Mouse (Mus musculus): ENCODE measurements at regions not wholly inside any gene's neighbourhood (a gene's known extent, or its start where the extent isn't known, plus 50 kb on each side); places are given as distances from the start of the nearest gene placed in this dataset.
"Not testable (repeated sequence)": the region's sequence is repeated elsewhere in the genome, so short reads cannot be mapped to it uniquely, and the experiment has no call there.

- Histone ChIP-seq H3K27ac (replicated peaks; ENCODE audit: low read depth, low read length) (no peak overlapping the region), H3K4me2 (replicated peaks; ENCODE audit: low read depth, low read length, severe bottlenecking) (no peak overlapping the region), H3K9me3 (ENCODE audit: control insufficient read depth, low read length) (no peaks in the 10 kb centered on the region), H3K27me3 (ENCODE audit: control insufficient read depth, insufficient read depth, low read length) (no peaks in the 10 kb centered on the region), H3K4me1 (ENCODE audit: control insufficient read depth, insufficient read depth, low read length) (no peaks in the 10 kb centered on the region), H3K9ac (ENCODE audit: low read depth, low read length, severe bottlenecking) (no peak overlapping the region), H3K36me3 (ENCODE audit: control insufficient read depth, insufficient read depth, low read length) (no peaks in the 10 kb centered on the region), H3K4me3 (replicated peaks; ENCODE audit: low read length) (no peak overlapping the region)
- TF ChIP-seq POLR2A (IDR thresholded peaks at IDR 0.05; ENCODE audit: borderline replicate concordance, extremely low read depth, insufficient read depth, insufficient read length): no peak
- no peak for DNase-seq (ENCODE audit: low spot score)
- 88% methylated on average over 3 of the region's 3 CpGs for WGBS
- ATAC-seq (ENCODE audit: low FRiP score, low read depth): no peak
Measured at GRCm38 (mm10) chr9:94146787-94147186, 391.1 kb downstream of the 1190002N15Rik start.

GRCm38 (mm10) chr9:94136444-94136843 lies 401.4 kb downstream of the 1190002N15Rik start:
- Histone ChIP-seq H3K4me3 (replicated peaks; ENCODE audit: low read length) (no peak overlapping the region), H3K4me1 (ENCODE audit: control insufficient read depth, insufficient read depth, low read length) (no peaks in the 10 kb centered on the region), H3K36me3 (ENCODE audit: control insufficient read depth, insufficient read depth, low read length) (no peaks in the 10 kb centered on the region), H3K9ac (ENCODE audit: low read depth, low read length, severe bottlenecking) (no peak overlapping the region), H3K27ac (replicated peaks; ENCODE audit: low read depth, low read length) (no peak overlapping the region), H3K9me3 (ENCODE audit: control insufficient read depth, low read length) (no peaks in the 10 kb centered on the region), H3K4me2 (replicated peaks; ENCODE audit: low read depth, low read length, severe bottlenecking) (no peak overlapping the region), H3K27me3 (ENCODE audit: control insufficient read depth, insufficient read depth, low read length) (no peaks in the 10 kb centered on the region)
- TF ChIP-seq POLR2A (IDR thresholded peaks at IDR 0.05; ENCODE audit: borderline replicate concordance, extremely low read depth, insufficient read depth, insufficient read length): no peak
- ATAC-seq (ENCODE audit: low FRiP score, low read depth) (no peak), DNase-seq (ENCODE audit: low spot score) (peak; percentile 30)
- 85% methylated on average over 1 of the region's 1 CpGs for WGBS

GRCm38 (mm10) chr9:94133682-94134081 lies 404.2 kb downstream of the 1190002N15Rik start:
- H3K27me3 ChIP-seq (ENCODE audit: control insufficient read depth, insufficient read depth, low read length): no peaks in the 10 kb centered on the region
- no peak overlapping the region for H3K4me3 ChIP-seq (replicated peaks; ENCODE audit: low read length)
- no peaks in the 10 kb centered on the region for H3K4me1 ChIP-seq (ENCODE audit: control insufficient read depth, insufficient read depth, low read length)
- no peak for TF ChIP-seq POLR2A (IDR thresholded peaks at IDR 0.05; ENCODE audit: borderline replicate concordance, extremely low read depth, insufficient read depth, insufficient read length)
- DNase-seq (ENCODE audit: low spot score): no peak
- no peak overlapping the region for H3K4me2 ChIP-seq (replicated peaks; ENCODE audit: low read depth, low read length, severe bottlenecking)
- no peak overlapping the region for H3K27ac ChIP-seq (replicated peaks; ENCODE audit: low read depth, low read length)
- ATAC-seq (ENCODE audit: low FRiP score, low read depth): no peak
- H3K36me3 ChIP-seq (ENCODE audit: control insufficient read depth, insufficient read depth, low read length): no peaks in the 10 kb centered on the region
- no peaks in the 10 kb centered on the region for H3K9me3 ChIP-seq (ENCODE audit: control insufficient read depth, low read length)
- 75% methylated on average over 2 of the region's 2 CpGs for WGBS
- H3K9ac ChIP-seq (ENCODE audit: low read depth, low read length, severe bottlenecking): no peak overlapping the region

- no peak overlapping the region for H3K9ac ChIP-seq (ENCODE audit: low read depth, low read length, severe bottlenecking)
- 93% methylated on average over 1 of the region's 1 CpGs for WGBS
- no peak overlapping the region for H3K4me3 ChIP-seq (replicated peaks; ENCODE audit: low read length)
- DNase-seq (ENCODE audit: low spot score) (no peak), ATAC-seq (ENCODE audit: low FRiP score, low read depth) (no peak)
- no peak for TF ChIP-seq POLR2A (IDR thresholded peaks at IDR 0.05; ENCODE audit: borderline replicate concordance, extremely low read depth, insufficient read depth, insufficient read length)
- no peaks in the 10 kb centered on the region for H3K9me3 ChIP-seq (ENCODE audit: control insufficient read depth, low read length)
- H3K27ac ChIP-seq (replicated peaks; ENCODE audit: low read depth, low read length): no peak overlapping the region
- no peaks in the 10 kb centered on the region for H3K4me1 ChIP-seq (ENCODE audit: control insufficient read depth, insufficient read depth, low read length)
- H3K27me3 ChIP-seq (ENCODE audit: control insufficient read depth, insufficient read depth, low read length): no peaks in the 10 kb centered on the region
- H3K4me2 ChIP-seq (replicated peaks; ENCODE audit: low read depth, low read length, severe bottlenecking): no peak overlapping the region
- no peaks in the 10 kb centered on the region for H3K36me3 ChIP-seq (ENCODE audit: control insufficient read depth, insufficient read depth, low read length)
Measured at GRCm38 (mm10) chr9:94131367-94131766, 406.5 kb downstream of the 1190002N15Rik start.

- Histone ChIP-seq H3K9ac (ENCODE audit: low read depth, low read length, severe bottlenecking) (no peak overlapping the region), H3K4me2 (replicated peaks; ENCODE audit: low read depth, low read length, severe bottlenecking) (no peak overlapping the region), H3K4me1 (ENCODE audit: control insufficient read depth, insufficient read depth, low read length) (no peaks in the 10 kb centered on the region), H3K27me3 (ENCODE audit: control insufficient read depth, insufficient read depth, low read length) (no peaks in the 10 kb centered on the region), H3K27ac (replicated peaks; ENCODE audit: low read depth, low read length) (no peak overlapping the region), H3K9me3 (ENCODE audit: control insufficient read depth, low read length) (no peaks in the 10 kb centered on the region), H3K4me3 (replicated peaks; ENCODE audit: low read length) (no peak overlapping the region), H3K36me3 (ENCODE audit: control insufficient read depth, insufficient read depth, low read length) (no peaks in the 10 kb centered on the region)
- DNase-seq (ENCODE audit: low spot score) (no peak), ATAC-seq (ENCODE audit: low FRiP score, low read depth) (no peak)
- no peak for TF ChIP-seq POLR2A (IDR thresholded peaks at IDR 0.05; ENCODE audit: borderline replicate concordance, extremely low read depth, insufficient read depth, insufficient read length)
- WGBS: 94% methylated on average over 5 of the region's 5 CpGs
Measured at GRCm38 (mm10) chr9:94116961-94117360, 420.9 kb downstream of the 1190002N15Rik start.

- H3K4me3 ChIP-seq (replicated peaks; ENCODE audit: low read length); H3K27ac ChIP-seq (replicated peaks; ENCODE audit: low read depth, low read length); H3K4me1 ChIP-seq (ENCODE audit: control insufficient read depth, insufficient read depth, low read length); H3K4me2 ChIP-seq (replicated peaks; ENCODE audit: low read depth, low read length, severe bottlenecking); H3K9ac ChIP-seq (ENCODE audit: low read depth, low read length, severe bottlenecking); H3K27me3 ChIP-seq (ENCODE audit: control insufficient read depth, insufficient read depth, low read length); DNase-seq (ENCODE audit: low spot score); H3K9me3 ChIP-seq (ENCODE audit: control insufficient read depth, low read length); H3K36me3 ChIP-seq (ENCODE audit: control insufficient read depth, insufficient read depth, low read length); ATAC-seq (ENCODE audit: low FRiP score, low read depth): not testable (repeated sequence)
- 42% methylated on average over 1 of the region's 1 CpGs for WGBS
Measured at GRCm38 (mm10) chr9:94107701-94108100, 430.2 kb downstream of the 1190002N15Rik start.

Data from limb, embryonic 14.5 days (tissue).